Mouse (Mus musculus): ENCODE measurements around the gene Eif2b3. TPM values are rescaled to one million over a fixed set of nuclear protein-coding genes. Genes with fewer than 3 reads are reported as not detected.

Eif2b3 gene
- polyA plus RNA-seq, 1 experiment from 2014 or later: 46.1 TPM

DNA sequence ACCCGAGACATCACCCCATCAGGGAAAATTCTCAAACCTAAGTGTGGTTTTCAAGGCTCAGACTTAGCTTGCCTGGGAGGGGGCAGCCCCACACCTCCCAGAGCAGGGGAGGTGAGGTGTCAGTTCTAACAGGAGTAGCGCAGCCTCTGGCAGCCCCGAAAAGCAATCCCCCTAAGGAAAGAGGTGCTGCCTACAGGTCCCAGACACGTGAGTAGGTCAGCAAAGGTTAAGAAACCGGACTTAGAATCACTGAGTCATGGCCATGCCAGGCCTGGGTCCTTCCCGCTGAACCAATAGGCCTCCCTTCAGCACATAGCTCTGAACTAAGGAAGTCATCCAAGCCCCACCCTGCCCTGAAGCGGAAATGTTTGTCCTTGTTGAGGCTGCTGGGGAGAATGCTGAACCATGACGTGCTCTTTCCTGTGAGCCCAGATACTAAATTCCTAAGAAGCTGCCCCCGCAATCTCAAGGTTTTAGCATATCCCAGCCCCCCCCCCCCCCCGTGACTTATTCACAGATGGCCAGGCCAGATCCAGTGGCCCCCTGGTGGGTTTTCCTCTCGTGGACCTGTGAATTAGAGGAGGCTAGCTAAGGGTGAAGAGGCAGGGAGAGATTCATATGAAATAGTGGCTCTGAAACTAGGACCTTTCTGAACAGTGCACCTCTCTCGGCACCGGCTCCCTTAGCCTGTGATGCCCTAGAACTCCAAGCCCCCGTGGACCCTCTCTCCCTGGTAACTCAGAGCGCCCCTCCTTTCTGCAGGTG lies 106.9 kb downstream of the Eif2b3 start:
- no peak for ATAC-seq (ENCODE audit: low FRiP score)

DNA sequence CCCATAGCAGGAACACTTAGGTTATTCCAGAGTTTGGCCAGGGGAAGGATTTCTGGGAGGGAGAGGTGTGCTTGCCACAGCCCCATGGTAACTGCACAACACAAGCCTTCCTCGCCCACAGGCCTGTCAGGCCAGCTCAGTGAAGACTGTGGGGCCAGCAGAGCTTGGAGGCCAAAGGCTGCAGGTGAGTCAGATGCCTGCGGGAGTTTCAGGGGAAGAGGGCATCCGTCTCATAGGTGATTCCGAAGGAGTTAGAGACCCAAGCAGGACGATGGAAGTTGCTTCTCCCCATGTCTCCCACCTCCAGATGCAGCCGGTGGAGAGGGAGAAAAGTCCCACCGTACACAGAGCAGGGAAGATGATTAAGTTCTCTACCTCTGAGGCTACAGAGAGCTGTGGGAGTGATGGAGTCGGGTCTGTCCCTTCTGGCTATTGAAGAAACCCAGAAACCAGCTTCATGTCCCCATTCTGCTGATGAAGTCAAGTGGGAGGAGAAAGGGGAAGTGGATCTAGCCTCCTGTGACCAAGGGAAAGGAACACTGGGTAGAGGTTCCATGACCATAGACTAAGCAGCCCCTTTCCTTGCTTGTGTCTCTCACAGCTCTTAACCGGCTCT lies 107.6 kb downstream of the Eif2b3 start, which contains the start of gene Tctex1d4:
Tctex1d4 (plus strand) TSS at position 120 of the 616 bp plus-strand sequence.
- ATAC-seq (ENCODE audit: low FRiP score): no peak
- peak within 1 kb of the TSS; percentile 76 for H3K27ac ChIP-seq (replicated peaks)
- no peaks in the 10 kb centered on the region for H3K27me3 ChIP-seq (replicated peaks)
- peak within 1 kb of the TSS; percentile 13; the same call in 1 of the 2 replicates for H3K4me2 ChIP-seq
- no peak within 1 kb of the TSS for H3K4me3 ChIP-seq (replicated peaks)
- H3K9ac ChIP-seq (replicated peaks): peak within 1 kb of the TSS; percentile 43
- peaks cover 39% of the 10 kb centered on the region for H3K36me3 ChIP-seq
- H3K9me3 ChIP-seq (replicated peaks): no peaks in the 10 kb centered on the region
- H3K4me1 ChIP-seq: peaks cover 26% of the 10 kb centered on the region
- 88% methylated on average over 9 of the region's 9 CpGs for WGBS

More for the DNA sequence above, 106.9 kb downstream of the Eif2b3 start:
- peak overlapping the region; percentile 76 for H3K27ac ChIP-seq (replicated peaks)
- H3K27me3 ChIP-seq (replicated peaks): no peaks in the 10 kb centered on the region
- no peak overlapping the region for H3K4me3 ChIP-seq (replicated peaks)
- no peaks in the 10 kb centered on the region for H3K9me3 ChIP-seq (replicated peaks)
- peaks cover 24% of the 10 kb centered on the region for H3K4me1 ChIP-seq
- 54% methylated on average over 15 of the region's 15 CpGs for WGBS
- H3K9ac ChIP-seq (replicated peaks): peak overlapping the region; percentile 43
- peaks cover 34% of the 10 kb centered on the region for H3K36me3 ChIP-seq
- no peak overlapping the region; the same call in 1 of the 2 replicates for H3K4me2 ChIP-seq

DNA sequence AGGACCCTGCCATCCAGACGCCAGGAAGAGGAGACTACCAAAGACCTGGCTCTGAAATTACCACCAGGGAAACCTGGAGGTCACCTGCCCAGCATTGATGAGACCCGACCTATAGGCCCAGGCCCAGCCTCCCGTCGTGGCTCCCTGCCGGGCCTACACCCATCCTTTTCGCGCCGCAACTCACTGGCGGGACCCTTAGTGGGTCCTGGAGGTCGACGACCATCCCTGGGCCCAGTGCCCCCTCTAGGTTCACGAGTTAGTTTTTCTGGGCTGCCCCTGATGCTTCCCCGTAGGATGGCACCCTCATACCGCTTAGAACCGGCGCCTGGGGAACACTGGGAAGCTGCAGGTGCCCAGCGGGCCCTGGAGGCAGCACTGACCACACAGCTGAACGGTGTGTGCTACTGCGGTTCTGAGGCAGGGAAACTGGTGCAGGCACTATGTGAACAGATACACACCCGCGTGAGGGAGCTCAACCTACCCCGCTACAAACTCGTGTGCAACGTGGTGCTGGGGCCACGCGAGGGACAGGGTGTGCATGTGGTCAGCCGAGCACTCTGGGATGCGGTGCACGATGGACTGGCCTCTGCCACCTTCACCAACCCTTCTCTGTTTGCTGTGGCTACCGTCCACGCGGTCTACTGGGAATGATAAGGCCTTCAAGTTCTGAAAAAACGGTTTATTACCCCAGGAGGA lies 108.9 kb downstream of the Eif2b3 start:
- no peak overlapping the region for H3K4me2 ChIP-seq
- WGBS: 89% methylated on average over 33 of the region's 33 CpGs
- peaks cover 39% of the 10 kb centered on the region for H3K36me3 ChIP-seq
- H3K27ac ChIP-seq (replicated peaks): no peak overlapping the region
- no peak for ATAC-seq (ENCODE audit: low FRiP score)
- H3K9ac ChIP-seq (replicated peaks): no peak overlapping the region
- H3K4me3 ChIP-seq (replicated peaks): no peak overlapping the region
- H3K4me1 ChIP-seq: peaks cover 40% of the 10 kb centered on the region
- no peaks in the 10 kb centered on the region for H3K9me3 ChIP-seq (replicated peaks)
- no peaks in the 10 kb centered on the region for H3K27me3 ChIP-seq (replicated peaks)

GRCm38 (mm10) chr4:117130790-117131189 lies 111.6 kb downstream of the Eif2b3 start:
- Histone ChIP-seq H3K27ac (replicated peaks) (no peak overlapping the region), H3K4me3 (replicated peaks) (no peak overlapping the region), H3K9ac (replicated peaks) (no peak overlapping the region), H3K27me3 (replicated peaks) (no peaks in the 10 kb centered on the region), H3K4me2 (no peak overlapping the region), H3K36me3 (peaks cover 39% of the 10 kb centered on the region), H3K4me1 (peaks cover 35% of the 10 kb centered on the region), H3K9me3 (replicated peaks) (no peaks in the 10 kb centered on the region)
- no peak for ATAC-seq (ENCODE audit: low FRiP score)
- whole genome bisulfite sequencing: 40% methylated on average over 6 of the region's 6 CpGs

- 55% methylated on average over 6 of the region's 6 CpGs for WGBS
- H3K4me3 ChIP-seq (replicated peaks): no peak overlapping the region
- no peak overlapping the region for H3K27ac ChIP-seq (replicated peaks)
- no peaks in the 10 kb centered on the region for H3K27me3 ChIP-seq (replicated peaks)
- 0 out of 2 replicates have a peak overlapping the region, but pooled peaks have one; percentile 73 for H3K4me2 ChIP-seq
- H3K9ac ChIP-seq (replicated peaks): no peak overlapping the region
- no peak for ATAC-seq (ENCODE audit: low FRiP score)
- peaks cover 33% of the 10 kb centered on the region for H3K4me1 ChIP-seq
- peaks cover 39% of the 10 kb centered on the region for H3K36me3 ChIP-seq
- no peaks in the 10 kb centered on the region for H3K9me3 ChIP-seq (replicated peaks)
Observed at GRCm38 (mm10) chr4:117131198-117131597, 112.0 kb downstream of the Eif2b3 start.

GRCm38 (mm10) chr4:117131890-117132793 lies 112.9 kb downstream of the Eif2b3 start:
- H3K4me3 ChIP-seq (replicated peaks): peak overlapping the region; percentile 91
- H3K27ac ChIP-seq (replicated peaks): no peak overlapping the region; the same call in 1 of the 2 replicates
- 10% methylated on average over 7 of the region's 7 CpGs for WGBS
- peak overlapping the region; percentile 85 for H3K9ac ChIP-seq (replicated peaks)
- H3K4me2 ChIP-seq: peak overlapping the region; percentile 73
- no peaks in the 10 kb centered on the region for H3K27me3 ChIP-seq (replicated peaks)
- H3K36me3 ChIP-seq: peaks cover 38% of the 10 kb centered on the region
- peaks cover 29% of the 10 kb centered on the region for H3K4me1 ChIP-seq
- no peaks in the 10 kb centered on the region for H3K9me3 ChIP-seq (replicated peaks)
- ATAC-seq (ENCODE audit: low FRiP score): no peak

DNA sequence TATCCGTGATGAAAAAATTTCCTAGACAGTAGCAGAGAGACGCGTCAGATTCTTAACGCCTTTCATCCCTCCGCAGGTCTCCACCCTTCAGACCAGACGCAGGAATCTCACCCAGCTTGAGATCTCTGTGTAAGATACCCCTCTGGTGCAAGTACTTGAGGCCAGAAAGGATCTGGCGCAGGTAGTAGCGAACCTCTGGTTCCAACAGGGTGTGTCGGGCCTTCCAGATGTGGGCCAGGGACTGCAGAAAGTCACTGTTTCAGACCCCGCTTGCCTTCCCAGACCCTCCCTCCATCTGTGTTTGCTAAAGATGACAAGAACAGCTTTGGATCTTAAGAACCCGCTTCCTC lies 113.6 kb downstream of the Eif2b3 start:
- Histone ChIP-seq H3K27me3 (replicated peaks) (no peaks in the 10 kb centered on the region), H3K27ac (replicated peaks) (peak overlapping the region; percentile 88), H3K4me1 (peaks cover 29% of the 10 kb centered on the region), H3K36me3 (peaks cover 35% of the 10 kb centered on the region), H3K9me3 (replicated peaks) (no peaks in the 10 kb centered on the region), H3K4me2 (peak overlapping the region; percentile 73), H3K4me3 (replicated peaks) (peak overlapping the region; percentile 91), H3K9ac (replicated peaks) (peak overlapping the region; percentile 85)
- WGBS: 7% methylated on average over 11 of the region's 11 CpGs
- ATAC-seq (ENCODE audit: low FRiP score): no peak

- Histone ChIP-seq H3K36me3 (peaks cover 30% of the 10 kb centered on the region), H3K27me3 (replicated peaks) (no peaks in the 10 kb centered on the region), H3K4me3 (replicated peaks) (peak overlapping the region; percentile 91), H3K4me1 (peaks cover 29% of the 10 kb centered on the region), H3K27ac (replicated peaks) (peak overlapping the region; percentile 88), H3K9me3 (replicated peaks) (no peaks in the 10 kb centered on the region), H3K4me2 (peak overlapping the region; percentile 73), H3K9ac (replicated peaks) (peak overlapping the region; percentile 85)
- peak; percentile 49 for ATAC-seq (ENCODE audit: low FRiP score)
- WGBS: under 1% methylated on average over 42 of the region's 42 CpGs
Observed at GRCm38 (mm10) chr4:117133366-117133796, 114.2 kb downstream of the Eif2b3 start.

DNA sequence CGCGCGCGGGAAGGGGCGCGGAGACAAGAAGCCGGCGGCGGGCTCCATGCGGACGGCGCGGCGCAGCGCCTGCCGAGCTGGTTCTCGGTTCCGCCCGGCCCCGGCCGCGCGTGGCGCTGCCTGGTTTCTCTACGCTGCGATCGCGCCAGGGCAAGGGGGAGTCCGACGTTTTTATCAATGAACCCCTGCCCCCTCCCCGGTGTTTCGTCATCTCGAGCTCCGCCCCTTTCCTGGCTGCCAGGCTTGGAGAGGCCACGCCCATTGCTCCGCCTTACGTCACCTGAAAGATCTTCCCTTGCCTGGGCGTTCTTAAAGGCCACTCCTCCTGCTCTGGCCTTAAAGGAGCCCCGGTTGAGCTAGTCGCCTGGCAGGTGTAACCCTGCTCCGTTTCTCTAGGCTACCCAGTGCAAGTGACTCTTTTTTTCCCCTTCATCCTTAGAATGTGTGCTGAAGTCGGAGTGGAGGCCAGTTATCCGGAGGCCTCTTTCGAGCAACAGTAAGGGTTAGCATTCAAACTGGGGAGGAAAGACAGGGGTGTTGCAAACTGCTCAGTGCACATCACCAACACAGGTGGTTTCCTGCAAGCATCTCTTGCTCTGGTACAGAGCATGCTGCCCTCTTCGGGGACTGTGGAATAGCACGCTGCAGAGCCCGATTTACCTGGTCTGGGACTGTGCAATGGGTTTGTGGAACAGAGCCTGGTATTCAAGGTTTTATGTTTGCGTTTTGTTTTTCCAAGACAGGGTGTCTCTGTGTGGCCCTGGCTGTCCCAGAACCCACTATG lies 114.8 kb downstream of the Eif2b3 start, which contains the start of gene Plk3:
Plk3 (minus strand) TSS at position 147 of the 784 bp plus-strand sequence.
- Histone ChIP-seq H3K9ac (replicated peaks) (peak within 1 kb of the TSS; percentile 85), H3K27me3 (replicated peaks) (no peaks in the 10 kb centered on the region), H3K4me2 (peak within 1 kb of the TSS; percentile 73), H3K4me3 (replicated peaks) (peak within 1 kb of the TSS; percentile 91), H3K36me3 (peaks cover 25% of the 10 kb centered on the region), H3K9me3 (replicated peaks) (no peaks in the 10 kb centered on the region), H3K4me1 (peaks cover 29% of the 10 kb centered on the region), H3K27ac (replicated peaks) (peak within 1 kb of the TSS; percentile 88)
- ATAC-seq (ENCODE audit: low FRiP score): peak; percentile 93
- 2% methylated on average over 46 of the region's 48 CpGs for WGBS

DNA sequence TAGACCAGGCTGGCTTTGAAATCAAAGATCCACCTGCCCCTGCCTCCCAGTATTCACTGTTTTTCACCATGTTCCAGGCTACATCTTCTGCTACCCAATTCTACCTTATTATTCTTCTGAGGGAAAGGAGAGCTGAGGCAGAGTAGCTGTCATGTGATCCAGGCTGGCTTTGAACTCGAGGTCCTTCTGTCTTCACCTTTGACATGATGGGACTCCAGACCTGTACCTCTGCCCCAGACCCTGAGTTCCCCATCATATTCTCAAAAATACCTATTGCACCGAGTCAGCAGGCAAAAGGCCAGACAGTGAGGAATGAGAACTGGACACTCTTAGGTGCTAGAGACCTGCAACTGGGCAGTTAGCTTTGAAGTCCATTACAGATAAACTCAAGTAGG lies 115.4 kb downstream of the Eif2b3 start:
- Histone ChIP-seq H3K27me3 (replicated peaks) (no peaks in the 10 kb centered on the region), H3K4me2 (peak overlapping the region; percentile 73), H3K4me3 (replicated peaks) (peak overlapping the region; percentile 91; the same call in 1 of the 2 replicates), H3K9ac (replicated peaks) (no peak overlapping the region), H3K9me3 (replicated peaks) (no peaks in the 10 kb centered on the region), H3K27ac (replicated peaks) (peak overlapping the region; percentile 88; the same call in 1 of the 2 replicates), H3K36me3 (peaks cover 19% of the 10 kb centered on the region), H3K4me1 (peaks cover 29% of the 10 kb centered on the region)
- no peak for ATAC-seq (ENCODE audit: low FRiP score)
- WGBS: 37% methylated on average over 2 of the region's 2 CpGs
